Mouse (Mus musculus) testis, postnatal 14 days (tissue): Measurements from ENCODE around the gene Lrit2.

ENCODE experiments used
- DNase-seq: peaks from one replicate; pipeline ENCODE4 v3.0.0; 2021; ENCODE audit warnings: low spot score

The Lrit2 gene

GRCm38 (mm10) chr14:37067629-37068028 is at the start of gene Lrit2:
Gene Lrit2, plus strand, starts transcription at chr14:37067929.
- DNase-seq, result no peak

- DNase-seq, result no peak
Observed at GRCm38 (mm10) chr14:37027248-37027933, 40.3 kb upstream of the Lrit2 start.

GRCm38 (mm10) chr14:37027951-37028350 is 39.8 kb upstream of the Lrit2 start:
- no peak for DNase-seq

- peak; percentile 29 for DNase-seq
Observed at GRCm38 (mm10) chr14:37028555-37028954, 39.2 kb upstream of the Lrit2 start.

GRCm38 (mm10) chr14:37032481-37033104 is 35.1 kb upstream of the Lrit2 start:
- no peak for DNase-seq

- DNase-seq, result peak; percentile 46
Observed at GRCm38 (mm10) chr14:37033241-37033640, 34.5 kb upstream of the Lrit2 start.

GRCm38 (mm10) chr14:37034432-37034831 is 33.3 kb upstream of the Lrit2 start:
- no peak for DNase-seq

- no peak for DNase-seq
Observed at GRCm38 (mm10) chr14:37048914-37049410, 18.8 kb upstream of the Lrit2 start, which contains the start of gene Rgr. Gene Rgr, minus strand, starts transcription at chr14:37048964.

GRCm38 (mm10) chr14:37064849-37065248 is 2.9 kb upstream of the Lrit2 start:
- DNase-seq, result no peak

- DNase-seq, result no peak
Observed at GRCm38 (mm10) chr14:37066636-37067035, 1.1 kb upstream of the Lrit2 start.

- peak; percentile 41 for DNase-seq
Observed at GRCm38 (mm10) chr14:37068516-37068915, 787 bp downstream of the Lrit2 start.

- DNase-seq, result no peak
Observed at GRCm38 (mm10) chr14:37080724-37081123, 13.0 kb downstream of the Lrit2 start.

GRCm38 (mm10) chr14:37083755-37084154 is 16.0 kb downstream of the Lrit2 start:
- DNase-seq, result no peak

- DNase-seq, result no peak
Observed at GRCm38 (mm10) chr14:37094436-37094835, 26.7 kb downstream of the Lrit2 start.

- DNase-seq, result no peak
Observed at GRCm38 (mm10) chr14:37095556-37095955, 27.8 kb downstream of the Lrit2 start.

- no peak for DNase-seq
Observed at GRCm38 (mm10) chr14:37097956-37098530, 30.3 kb downstream of the Lrit2 start, which contains the start of gene Cdhr1. Gene Cdhr1, minus strand, starts transcription at chr14:37098347.

- no peak for DNase-seq
Observed at GRCm38 (mm10) chr14:37101531-37101930, 33.8 kb downstream of the Lrit2 start.

- DNase-seq, result no peak
Observed at GRCm38 (mm10) chr14:37102484-37102883, 34.8 kb downstream of the Lrit2 start.

- no peak for DNase-seq
Observed at GRCm38 (mm10) chr14:37104747-37105146, 37.0 kb downstream of the Lrit2 start.

GRCm38 (mm10) chr14:37105846-37106245 is 38.1 kb downstream of the Lrit2 start:
- DNase-seq, result no peak

- DNase-seq, result no peak
Observed at GRCm38 (mm10) chr14:37109460-37109859, 41.7 kb downstream of the Lrit2 start.

- DNase-seq, result no peak
Observed at GRCm38 (mm10) chr14:37109975-37110374, 42.2 kb downstream of the Lrit2 start.

GRCm38 (mm10) chr14:37110456-37110855 is 42.7 kb downstream of the Lrit2 start:
- DNase-seq, result no peak
